Mouse (Mus musculus) stomach, embryonic 14.5 days (tissue): ENCODE data around the gene Alpl. TPM values are rescaled to one million over a fixed set of nuclear protein-coding genes. Genes with fewer than 3 reads are reported as not detected.
A peak's percentile ranks its signal among the peaks of the same experiment; 100 is the strongest.

Experiments
- ATAC-seq: fragments of 200-750 bp; cut with Nextera tagmentation; 2 replicates; pipeline ENCODE4 v1.8.0; 2017; ENCODE audit warnings: low read depth, moderate TSS enrichment; ENCODE audit not compliant: insufficient number of reproducible peaks, insufficient read depth, low FRiP score
- H3K27ac ChIP-seq: fragments of 300-500 bp; sonication (generic); 2 replicates; pipeline ENCODE4 v1.5.1; 2014; ENCODE audit warnings: mild to moderate bottlenecking, low read length, moderate library complexity, mixed read lengths
- H3K27me3 ChIP-seq: fragments of 300-500 bp; sonication (generic); 2 replicates; pipeline ENCODE4 v1.6.1; 2014; ENCODE audit warnings: low read length, control low read depth, mixed read lengths; ENCODE audit not compliant: control insufficient read depth, insufficient read depth
- H3K36me3 ChIP-seq: fragments of 300-500 bp; sonication (generic); 2 replicates; pipeline ENCODE4 v1.6.1; 2014; ENCODE audit warnings: mild to moderate bottlenecking, control low read depth, low read length, moderate library complexity, mixed read lengths; ENCODE audit not compliant: control insufficient read depth, insufficient read depth
- H3K4me1 ChIP-seq: fragments of 300-500 bp; sonication (generic); 2 replicates; pipeline ENCODE4 v1.6.1; 2014; ENCODE audit warnings: low read length, control low read depth, mixed read lengths; ENCODE audit not compliant: control insufficient read depth, insufficient read depth
- H3K4me2 ChIP-seq: fragments of 300-500 bp; sonication (generic); replicated peaks from 2 replicates; pipeline ENCODE4 v1.6.1; 2014; ENCODE audit warnings: low read depth, low read length, control low read depth
- H3K4me3 ChIP-seq: fragments of 300-500 bp; sonication (generic); 2 replicates; pipeline ENCODE4 v1.5.1; 2014; ENCODE audit warnings: low read depth, low read length, control low read depth
- H3K9ac ChIP-seq: fragments of 300-500 bp; sonication (generic); replicated peaks from 2 replicates; pipeline ENCODE4 v1.6.1; 2014; ENCODE audit warnings: low read depth, mild to moderate bottlenecking, control low read depth, low read length, moderate library complexity, mixed read lengths
- H3K9me3 ChIP-seq: fragments of 300-500 bp; sonication (generic); 2 replicates; pipeline ENCODE4 v1.6.1; 2016; ENCODE audit warnings: low read depth, low read length, control low read depth; ENCODE audit not compliant: control insufficient read depth
- WGBS: fragments of 180-500 bp; shearing (Covaris S2); extraction: QIAGEN DNeasy Blood & Tissue Kit; methylation state at CpG from one replicate; pipeline ENCODE4 v1.1.7; 2014; 5-methylcytosine and 5-hydroxymethylcytosine counted together
- polyA plus RNA-seq: library from polyadenylated mRNA; unstranded; fragments of >200 nt; fragmentation: Nextera tagmentation; extraction: Ambion mirVana; gene quantifications from 2 replicates; pipeline ENCODE4 v1.2.1, GENCODE M21; 2014

Alpl gene
- polyA plus RNA-seq, 1 experiment from 2014 or later: 24.9 TPM

- Histone ChIP-seq H3K9me3 (no peaks in the 10 kb centered on the region), H3K27ac (no peak overlapping the region), H3K36me3 (no peaks in the 10 kb centered on the region), H3K27me3 (no peaks in the 10 kb centered on the region), H3K4me3 (no peak overlapping the region), H3K4me2 (no peak overlapping the region), H3K4me1 (peaks cover 3% of the 10 kb centered on the region; the same call in 1 of the 2 replicates), H3K9ac (no peak overlapping the region)
- WGBS: 70% methylated on average over 9 of the region's 9 CpGs
- ATAC-seq: no peak
These were observed 46.5 kb downstream of the Alpl start for GRCm38 (mm10) chr4:137749680-137750079.

- Histone ChIP-seq H3K4me2 (no peak overlapping the region), H3K36me3 (no peaks in the 10 kb centered on the region), H3K4me1 (peaks cover 3% of the 10 kb centered on the region; the same call in 1 of the 2 replicates), H3K9ac (no peak overlapping the region), H3K27me3 (no peaks in the 10 kb centered on the region), H3K9me3 (no peaks in the 10 kb centered on the region), H3K27ac (no peak overlapping the region), H3K4me3 (no peak overlapping the region)
- ATAC-seq: no peak
- 65% methylated on average over 4 of the region's 4 CpGs for WGBS
These were observed 47.5 kb downstream of the Alpl start for GRCm38 (mm10) chr4:137748726-137749125.

- H3K9me3 ChIP-seq: no peaks in the 10 kb centered on the region
- no peak overlapping the region for H3K9ac ChIP-seq
- 63% methylated on average over 5 of the region's 5 CpGs for WGBS
- no peaks in the 10 kb centered on the region for H3K36me3 ChIP-seq
- no peak overlapping the region for H3K27ac ChIP-seq
- peaks cover 3% of the 10 kb centered on the region; the same call in 1 of the 2 replicates for H3K4me1 ChIP-seq
- ATAC-seq: no peak
- H3K4me2 ChIP-seq: no peak overlapping the region
- no peaks in the 10 kb centered on the region for H3K27me3 ChIP-seq
- no peak overlapping the region for H3K4me3 ChIP-seq
These were observed 48.6 kb downstream of the Alpl start for GRCm38 (mm10) chr4:137747590-137747989.

- Histone ChIP-seq H3K9ac (no peak overlapping the region), H3K27ac (no peak overlapping the region), H3K36me3 (no peaks in the 10 kb centered on the region), H3K4me1 (peaks cover 3% of the 10 kb centered on the region; the same call in 1 of the 2 replicates), H3K4me2 (no peak overlapping the region), H3K4me3 (no peak overlapping the region), H3K9me3 (no peaks in the 10 kb centered on the region), H3K27me3 (no peaks in the 10 kb centered on the region)
- 76% methylated on average over 9 of the region's 9 CpGs for WGBS
- no peak for ATAC-seq
These were observed 49.1 kb downstream of the Alpl start for GRCm38 (mm10) chr4:137747091-137747490.

GRCm38 (mm10) chr4:137744433-137744918 is 51.7 kb downstream of the Alpl start:
- H3K4me3 ChIP-seq: no peak overlapping the region
- no peaks in the 10 kb centered on the region for H3K36me3 ChIP-seq
- 66% methylated on average over 13 of the region's 13 CpGs for WGBS
- no peaks in the 10 kb centered on the region for H3K4me1 ChIP-seq
- ATAC-seq: no peak
- no peak overlapping the region for H3K9ac ChIP-seq
- no peaks in the 10 kb centered on the region for H3K27me3 ChIP-seq
- no peaks in the 10 kb centered on the region for H3K9me3 ChIP-seq
- H3K4me2 ChIP-seq: no peak overlapping the region
- H3K27ac ChIP-seq: no peak overlapping the region

- H3K9ac ChIP-seq: no peak overlapping the region
- H3K4me2 ChIP-seq: no peak overlapping the region
- no peaks in the 10 kb centered on the region for H3K36me3 ChIP-seq
- no peak for ATAC-seq
- no peaks in the 10 kb centered on the region for H3K4me1 ChIP-seq
- 63% methylated on average over 7 of the region's 7 CpGs for WGBS
- no peak overlapping the region for H3K4me3 ChIP-seq
- no peaks in the 10 kb centered on the region for H3K9me3 ChIP-seq
- H3K27ac ChIP-seq: no peak overlapping the region
- no peaks in the 10 kb centered on the region for H3K27me3 ChIP-seq
These were observed 52.4 kb downstream of the Alpl start for GRCm38 (mm10) chr4:137743791-137744190.

- Histone ChIP-seq H3K9me3 (no peaks in the 10 kb centered on the region), H3K27me3 (no peaks in the 10 kb centered on the region), H3K36me3 (no peaks in the 10 kb centered on the region), H3K4me3 (no peak overlapping the region), H3K27ac (no peak overlapping the region), H3K4me1 (peaks cover 6% of the 10 kb centered on the region; the same call in 1 of the 2 replicates), H3K9ac (no peak overlapping the region), H3K4me2 (no peak overlapping the region)
- ATAC-seq: no peak
- WGBS: 82% methylated on average over 7 of the region's 7 CpGs
These were observed 55.8 kb downstream of the Alpl start for GRCm38 (mm10) chr4:137740350-137740749.

GRCm38 (mm10) chr4:137739151-137739923 is 56.8 kb downstream of the Alpl start:
- Histone ChIP-seq H3K4me3 (no peak overlapping the region), H3K4me1 (peaks cover 6% of the 10 kb centered on the region; the same call in 1 of the 2 replicates), H3K27me3 (no peaks in the 10 kb centered on the region), H3K36me3 (no peaks in the 10 kb centered on the region), H3K27ac (no peak overlapping the region), H3K9ac (no peak overlapping the region), H3K9me3 (no peaks in the 10 kb centered on the region), H3K4me2 (no peak overlapping the region)
- ATAC-seq: peak; percentile 71; the same call in 1 of the 2 replicates
- 50% methylated on average over 9 of the region's 9 CpGs for WGBS
